12 mouse cellular contexts compared by ENCODE assay signal in genomic region chr17:33925406-33926116, GRCm38 (mm10). TPM values are rescaled to one million over a fixed set of nuclear protein-coding genes. Genes with fewer than 3 reads are reported as not detected.
A peak's percentile ranks its signal among the peaks of the same experiment; 100 is the strongest.
DNase-seq lines count a peak whose midpoint lies in the region; ATAC-seq and TF ChIP-seq lines count a peak whose summit lies in the region.
"Had no signal": no experiment of that assay in that cellular context is flagged by ENCODE, and none has a peak within 500 bp of the region (broad histone marks: within the 10 kb centered on the region; RNA-seq: fewer than 3 reads in every experiment).

No protein-coding gene starts in this region.

- peaks cover 28% of the 10 kb centered on the region for H3K36me3 ChIP-seq in forebrain, embryonic 10.5 days (replicated peaks)
- peaks cover 5% of the 10 kb centered on the region; the same call in 1 of the 2 replicates for H3K36me3 ChIP-seq in forebrain, embryonic 14.5 days (ENCODE audit: control insufficient read depth, insufficient read depth, low read length)
- H3K36me3 ChIP-seq in ES-Bruce4 (ENCODE audit: control insufficient read depth, insufficient read depth, low read length, poor library complexity, severe bottlenecking), result no peaks in the 10 kb centered on the region
- peaks cover 9% of the 10 kb centered on the region; the same call in 1 of the 2 replicates for H3K36me3 ChIP-seq in liver, embryonic 11.5 days (ENCODE audit: control insufficient read depth, insufficient read depth, low read length)

- H3K4me2 ChIP-seq in forebrain, embryonic 14.5 days (ENCODE audit: low read length), result no peak overlapping the region
- no peak overlapping the region for H3K4me2 ChIP-seq in liver, embryonic 11.5 days

- 82% methylated on average over 21 of the region's 21 CpGs for WGBS in forebrain, embryonic 10.5 days
- 83% methylated on average over 21 of the region's 21 CpGs for WGBS in forebrain, embryonic 14.5 days
- WGBS in liver, embryonic 11.5 days, result 84% methylated on average over 21 of the region's 21 CpGs

- peak; percentile 39 for TF ChIP-seq CTCF in layer of hippocampus, adult 2 months (conservative IDR thresholded peaks at IDR 0.05)
- TF ChIP-seq CTCF in ES-Bruce4 (IDR thresholded peaks at IDR 0.05; ENCODE audit: low read depth, low read length), result peak; percentile 44

- H3K9me3 ChIP-seq in forebrain, embryonic 10.5 days, result no peaks in the 10 kb centered on the region
- H3K9me3 ChIP-seq in forebrain, embryonic 14.5 days (replicated peaks; ENCODE audit: control insufficient read depth, low read length), result no peaks in the 10 kb centered on the region
- no peaks in the 10 kb centered on the region for H3K9me3 ChIP-seq in ES-Bruce4 (replicated peaks; ENCODE audit: control insufficient read depth, insufficient read depth, low read length, poor library complexity, severe bottlenecking)
- H3K9me3 ChIP-seq in liver, embryonic 11.5 days (ENCODE audit: control insufficient read depth, low read length), result no peaks in the 10 kb centered on the region

- H3K27ac ChIP-seq in forebrain, embryonic 10.5 days, result no peak overlapping the region
- no peak overlapping the region for H3K27ac ChIP-seq in forebrain, embryonic 14.5 days (ENCODE audit: low read depth, low read length)
- H3K27ac ChIP-seq in layer of hippocampus, adult 2 months, result no peak overlapping the region
- no peak overlapping the region for H3K27ac ChIP-seq in ES-Bruce4 (ENCODE audit: insufficient read depth, low read length)
- H3K27ac ChIP-seq in liver, embryonic 11.5 days (ENCODE audit: low read depth, low read length), result peak overlapping the region; percentile 4; the same call in 1 of the 2 replicates
- H3K27ac ChIP-seq: macrophage had no signal

- DNase-seq in forebrain, embryonic 10.5 days (ENCODE audit: extremely low spot score, low spot score), result no peak
- DNase-seq in forebrain, embryonic 14.5 days (ENCODE audit: low spot score), result no peak
- DNase-seq in layer of hippocampus, adult 2 months (ENCODE audit: low spot score in 2 of 2), result no peak
- DNase-seq in layer of hippocampus, adult 18-20 months (ENCODE audit: low spot score in 2 of 2), result no peak
- no peak for DNase-seq in liver, embryonic 11.5 days (ENCODE audit: low spot score)
- DNase-seq in thymus, postnatal 10 days (ENCODE audit: low spot score in 2 of 2), result no peak
- no peak for DNase-seq in urinary bladder, adult 18-20 months (ENCODE audit: low spot score in 2 of 2)
- DNase-seq: adrenal gland, adult 8-10 months; thymus, adult 18-20 months had no signal

- H3K27me3 ChIP-seq in forebrain, embryonic 10.5 days (ENCODE audit: poor library complexity, severe bottlenecking), result no peaks in the 10 kb centered on the region
- H3K27me3 ChIP-seq in forebrain, embryonic 14.5 days (replicated peaks; ENCODE audit: control insufficient read depth, insufficient read depth, low read length), result no peaks in the 10 kb centered on the region
- no peaks in the 10 kb centered on the region for H3K27me3 ChIP-seq in ES-Bruce4 (ENCODE audit: control insufficient read depth, insufficient read depth, low read length, poor library complexity, severe bottlenecking)
- H3K27me3 ChIP-seq in liver, embryonic 11.5 days (replicated peaks; ENCODE audit: control insufficient read depth, insufficient read depth, low read length), result no peaks in the 10 kb centered on the region

- peak overlapping the region; percentile 14; the same call in 1 of the 2 replicates for H3K4me3 ChIP-seq in forebrain, embryonic 10.5 days
- H3K4me3 ChIP-seq in forebrain, embryonic 14.5 days (ENCODE audit: low read depth, low read length), result no peak overlapping the region
- H3K4me3 ChIP-seq in layer of hippocampus, adult 2 months, result no peak overlapping the region
- 0 out of 2 replicates have a peak overlapping the region, but pooled peaks have one; percentile 10 for H3K4me3 ChIP-seq in ES-Bruce4 (ENCODE audit: low read depth, low read length)
- 0 out of 2 replicates have a peak overlapping the region, but pooled peaks have one; percentile 14 for H3K4me3 ChIP-seq in liver, embryonic 11.5 days (ENCODE audit: low read depth, low read length)

- no peak overlapping the region for H3K9ac ChIP-seq in forebrain, embryonic 14.5 days (ENCODE audit: low read length)
- no peak overlapping the region for H3K9ac ChIP-seq in ES-Bruce4 (ENCODE audit: low read depth, poor library complexity, severe bottlenecking)
- no peak overlapping the region for H3K9ac ChIP-seq in liver, embryonic 11.5 days (ENCODE audit: low read depth, low read length)

- ATAC-seq in forebrain, embryonic 14.5 days, result no peak
- ATAC-seq in liver, embryonic 11.5 days (replicated peaks; ENCODE audit: low FRiP score), result no peak
- ATAC-seq: forebrain, embryonic 16.5 days had no signal

- TF ChIP-seq EP300 in ES-Bruce4 (IDR thresholded peaks at IDR 0.05; ENCODE audit: insufficient read depth, low read depth, low read length), result no peak

- TF ChIP-seq POLR2A in ES-Bruce4 (IDR thresholded peaks at IDR 0.05; ENCODE audit: insufficient read depth, low read length), result no peak

- peaks cover 35% of the 10 kb centered on the region for H3K4me1 ChIP-seq in forebrain, embryonic 10.5 days
- peaks cover 6% of the 10 kb centered on the region for H3K4me1 ChIP-seq in forebrain, embryonic 14.5 days (ENCODE audit: control insufficient read depth, insufficient read depth, low read length)
- no peaks in the 10 kb centered on the region for H3K4me1 ChIP-seq in ES-Bruce4 (ENCODE audit: control insufficient read depth, insufficient read depth, low read length)
- H3K4me1 ChIP-seq in liver, embryonic 11.5 days (replicated peaks; ENCODE audit: control insufficient read depth, insufficient read depth, low read length), result peaks cover 25% of the 10 kb centered on the region

RNA-seq across cellular contexts. Expression of gene Rgl2, which starts 3.8 kb away (rescaled TPM):
- 39.3 and 46.7 TPM in 2 replicates for polyA plus RNA-seq in forebrain, embryonic 10.5 days (2016; fragmentation: Nextera tagmentation; extraction: Ambion mirVana)
- 27.2 and 36.0 TPM in 2 replicates for polyA plus RNA-seq in forebrain, embryonic 14.5 days (2014; fragmentation: Nextera tagmentation; extraction: Ambion mirVana)
- 10 to 100 TPM; 68.9 to 76.4 TPM for total RNA-seq in layer of hippocampus, adult 2 months (2021)
- 10 to 100 TPM; 61.9 to 63.0 TPM for total RNA-seq in layer of hippocampus, adult 18-20 months (2021)
- polyA plus RNA-seq in ES-Bruce4 (2011; ENCODE audit: insufficient read depth, insufficient read length, low read depth, missing spikeins), result 34.7 and 37.5 TPM in 2 replicates
- 22.1 and 25.6 TPM in 2 replicates for polyA plus RNA-seq in liver, embryonic 11.5 days (2014; fragmentation: Nextera tagmentation; extraction: Ambion mirVana)

RNA-seq across cellular contexts. Expression of gene Zbtb22, which starts 9.9 kb away (rescaled TPM):
- polyA plus RNA-seq in forebrain, embryonic 10.5 days (2016; fragmentation: Nextera tagmentation; extraction: Ambion mirVana), result 21.2 and 23.2 TPM in 2 replicates
- 12.3 and 12.6 TPM in 2 replicates for polyA plus RNA-seq in forebrain, embryonic 14.5 days (2014; fragmentation: Nextera tagmentation; extraction: Ambion mirVana)
- total RNA-seq in layer of hippocampus, adult 2 months (2021), result 10 to 100 TPM; 31.4 to 31.8 TPM
- 10 to 100 TPM; 34.3 to 34.4 TPM for total RNA-seq in layer of hippocampus, adult 18-20 months (2021)
- 14.8 and 20.7 TPM in 2 replicates for polyA plus RNA-seq in ES-Bruce4 (2011; ENCODE audit: insufficient read depth, insufficient read length, low read depth, missing spikeins)
- polyA plus RNA-seq in liver, embryonic 11.5 days (2014; fragmentation: Nextera tagmentation; extraction: Ambion mirVana), result 12.4 and 13.0 TPM in 2 replicates

RNA-seq across cellular contexts. Expression of gene Tapbp, which starts 9.9 kb away (rescaled TPM):
- polyA plus RNA-seq in forebrain, embryonic 10.5 days (2016; fragmentation: Nextera tagmentation; extraction: Ambion mirVana), result 14.1 TPM in 2 replicates
- 14.1 and 17.7 TPM in 2 replicates for polyA plus RNA-seq in forebrain, embryonic 14.5 days (2014; fragmentation: Nextera tagmentation; extraction: Ambion mirVana)
- 10 to 100 TPM; 30.2 to 40.1 TPM for total RNA-seq in layer of hippocampus, adult 2 months (2021)
- total RNA-seq in layer of hippocampus, adult 18-20 months (2021), result 10 to 100 TPM; 38.3 to 38.5 TPM
- 81.0 and 97.3 TPM in 2 replicates for polyA plus RNA-seq in ES-Bruce4 (2011; ENCODE audit: insufficient read depth, insufficient read length, low read depth, missing spikeins)
- polyA plus RNA-seq in liver, embryonic 11.5 days (2014; fragmentation: Nextera tagmentation; extraction: Ambion mirVana), result 28.1 and 29.1 TPM in 2 replicates

RNA-seq across cellular contexts. Expression of gene Pfdn6, which starts 14.6 kb away (rescaled TPM):
- 239 and 242 TPM in 2 replicates for polyA plus RNA-seq in forebrain, embryonic 10.5 days (2016; fragmentation: Nextera tagmentation; extraction: Ambion mirVana)
- polyA plus RNA-seq in forebrain, embryonic 14.5 days (2014; fragmentation: Nextera tagmentation; extraction: Ambion mirVana), result 185 and 192 TPM in 2 replicates
- 10 to 100 TPM; 86.5 to 97.4 TPM for total RNA-seq in layer of hippocampus, adult 2 months (2021)
- total RNA-seq in layer of hippocampus, adult 18-20 months (2021), result 10 to 100 TPM; 94.9 to 95.8 TPM
- 146 and 152 TPM in 2 replicates for polyA plus RNA-seq in ES-Bruce4 (2011; ENCODE audit: insufficient read depth, insufficient read length, low read depth, missing spikeins)
- 266 and 286 TPM in 2 replicates for polyA plus RNA-seq in liver, embryonic 11.5 days (2014; fragmentation: Nextera tagmentation; extraction: Ambion mirVana)

RNA-seq across cellular contexts. Expression of gene Wdr46, which starts 14.9 kb away (rescaled TPM):
- polyA plus RNA-seq in forebrain, embryonic 10.5 days (2016; fragmentation: Nextera tagmentation; extraction: Ambion mirVana), result 56.1 and 59.6 TPM in 2 replicates
- polyA plus RNA-seq in forebrain, embryonic 14.5 days (2014; fragmentation: Nextera tagmentation; extraction: Ambion mirVana), result 10.5 and 14.6 TPM in 2 replicates
- total RNA-seq in layer of hippocampus, adult 2 months (2021), result 10 to 100 TPM; 14.5 to 18.9 TPM
- total RNA-seq in layer of hippocampus, adult 18-20 months (2021), result 10 to 100 TPM; 13.2 to 15.5 TPM
- 25.3 and 30.2 TPM in 2 replicates for polyA plus RNA-seq in ES-Bruce4 (2011; ENCODE audit: insufficient read depth, insufficient read length, low read depth, missing spikeins)
- 62.6 and 67.0 TPM in 2 replicates for polyA plus RNA-seq in liver, embryonic 11.5 days (2014; fragmentation: Nextera tagmentation; extraction: Ambion mirVana)

Comparison
In these comparisons a context has a peak if more than half of its experiments do, and no peak if none do; other contexts are left out.
1. H3K4me3 ChIP-seq: peak in forebrain, embryonic 10.5 days (single experiment), ES-Bruce4 (single experiment) and liver, embryonic 11.5 days (single experiment); none in forebrain, embryonic 14.5 days (single experiment) and layer of hippocampus, adult 2 months (single experiment).